Mouse (Mus musculus): ENCODE data around the gene Usp7.

Usp7 gene

GRCm38 (mm10) chr16:8791949-8792557 is at the start of gene Usp7:
TSS of gene Usp7 (minus strand) at chr16:8792308.
- no peak for DNase-seq (ENCODE audit: low read depth, low spot score)

GRCm38 (mm10) chr16:8840557-8840956 is 48.4 kb upstream of the Usp7 start:
- no peak for DNase-seq (ENCODE audit: low read depth, low spot score)

GRCm38 (mm10) chr16:8838921-8839320 is 46.8 kb upstream of the Usp7 start:
- DNase-seq (ENCODE audit: low read depth, low spot score), result no peak

GRCm38 (mm10) chr16:8837595-8837994 is 45.5 kb upstream of the Usp7 start:
- no peak for DNase-seq (ENCODE audit: low read depth, low spot score)

- DNase-seq (ENCODE audit: low read depth, low spot score), result no peak
Observed at GRCm38 (mm10) chr16:8836876-8837275, 44.8 kb upstream of the Usp7 start.

- DNase-seq (ENCODE audit: low read depth, low spot score), result peak; percentile 47
Observed at GRCm38 (mm10) chr16:8831241-8831640, 39.1 kb upstream of the Usp7 start.

- DNase-seq (ENCODE audit: low read depth, low spot score), result peak; percentile 67
Observed at GRCm38 (mm10) chr16:8830431-8831211, 38.5 kb upstream of the Usp7 start.

GRCm38 (mm10) chr16:8829564-8830359 is 37.7 kb upstream of the Usp7 start, which contains the start of gene 1810013L24Rik:
TSS of gene 1810013L24Rik (plus strand) at chr16:8830100.
- peak; percentile 100 for DNase-seq (ENCODE audit: low read depth, low spot score)

- DNase-seq (ENCODE audit: low read depth, low spot score), result no peak
Observed at GRCm38 (mm10) chr16:8828636-8829563, 36.8 kb upstream of the Usp7 start.

- no peak for DNase-seq (ENCODE audit: low read depth, low spot score)
Observed at GRCm38 (mm10) chr16:8827366-8827765, 35.3 kb upstream of the Usp7 start.

GRCm38 (mm10) chr16:8823661-8824060 is 31.6 kb upstream of the Usp7 start:
- peak; percentile 77 for DNase-seq (ENCODE audit: low read depth, low spot score)

GRCm38 (mm10) chr16:8822586-8822985 is 30.5 kb upstream of the Usp7 start:
- peak; percentile 47 for DNase-seq (ENCODE audit: low read depth, low spot score)

- DNase-seq (ENCODE audit: low read depth, low spot score), result peak; percentile 79
Observed at GRCm38 (mm10) chr16:8821429-8821828, 29.3 kb upstream of the Usp7 start.

- DNase-seq (ENCODE audit: low read depth, low spot score), result no peak
Observed at GRCm38 (mm10) chr16:8817872-8818271, 25.8 kb upstream of the Usp7 start.

GRCm38 (mm10) chr16:8810399-8811127 is 18.5 kb upstream of the Usp7 start:
- peak; percentile 100 for DNase-seq (ENCODE audit: low read depth, low spot score)

GRCm38 (mm10) chr16:8806703-8807102 is 14.6 kb upstream of the Usp7 start:
- peak; percentile 68 for DNase-seq (ENCODE audit: low read depth, low spot score)

GRCm38 (mm10) chr16:8795906-8796305 is 3.8 kb upstream of the Usp7 start:
- DNase-seq (ENCODE audit: low read depth, low spot score), result peak; percentile 55

GRCm38 (mm10) chr16:8794952-8795351 is 2.8 kb upstream of the Usp7 start:
- DNase-seq (ENCODE audit: low read depth, low spot score), result no peak

- peak; percentile 90 for DNase-seq (ENCODE audit: low read depth, low spot score)
Observed at GRCm38 (mm10) chr16:8790886-8791285, 1.2 kb downstream of the Usp7 start.

GRCm38 (mm10) chr16:8784753-8785152 is 7.4 kb downstream of the Usp7 start:
- DNase-seq (ENCODE audit: low read depth, low spot score), result peak; percentile 28
